Mouse (Mus musculus) neural tube, embryonic 15.5 days (tissue): ENCODE results near the gene Gprc5c. TPM values are rescaled to one million over a fixed set of nuclear protein-coding genes. Genes with fewer than 3 reads are reported as not detected.

Source experiments
- ATAC-seq: fragments of 200-750 bp; cut with Nextera tagmentation; 2 replicates; pipeline ENCODE4 v1.8.0; 2017; ENCODE audit warnings: mild to moderate bottlenecking, moderate TSS enrichment, moderate library complexity; ENCODE audit not compliant: low FRiP score
- H3K27ac ChIP-seq: fragments of 300-500 bp; sonication (generic); replicated peaks from 2 replicates; pipeline ENCODE4 v1.5.1; 2015; ENCODE audit warnings: mild to moderate bottlenecking, inconsistent platforms
- H3K27me3 ChIP-seq: fragments of 300-500 bp; sonication (generic); replicated peaks from 2 replicates; pipeline ENCODE4 v1.6.1; 2015; ENCODE audit warnings: inconsistent platforms
- H3K36me3 ChIP-seq: fragments of 300-500 bp; sonication (generic); 2 replicates; pipeline ENCODE4 v1.6.1; 2015; ENCODE audit warnings: inconsistent platforms
- H3K4me1 ChIP-seq: fragments of 300-500 bp; sonication (generic); 2 replicates; pipeline ENCODE4 v1.6.1; 2015; ENCODE audit warnings: inconsistent platforms
- H3K4me2 ChIP-seq: fragments of 300-500 bp; sonication (generic); 2 replicates; pipeline ENCODE4 v1.6.1; 2015; ENCODE audit warnings: inconsistent platforms, mild to moderate bottlenecking, moderate library complexity
- H3K4me3 ChIP-seq: fragments of 300-500 bp; sonication (generic); replicated peaks from 2 replicates; pipeline ENCODE4 v1.5.1; 2015; ENCODE audit warnings: mild to moderate bottlenecking, inconsistent platforms
- H3K9ac ChIP-seq: fragments of 300-500 bp; sonication (generic); replicated peaks from 2 replicates; pipeline ENCODE4 v1.6.1; 2015; ENCODE audit warnings: mild to moderate bottlenecking, inconsistent platforms
- H3K9me3 ChIP-seq: fragments of 300-500 bp; sonication (generic); replicated peaks from 2 replicates; pipeline ENCODE4 v1.6.1; 2016; ENCODE audit warnings: inconsistent platforms
- WGBS: fragments of 180-500 bp; shearing (Covaris S2); methylation state at CpG from one replicate; pipeline ENCODE4 v1.1.7; 2015; ENCODE audit warnings: mixed read lengths; 5-methylcytosine and 5-hydroxymethylcytosine counted together
- polyA plus RNA-seq: library from polyadenylated mRNA; unstranded; fragments of >200 nt; fragmentation: Nextera tagmentation; extraction: Ambion mirVana; gene quantifications from 2 replicates; pipeline ENCODE4 v1.2.1, GENCODE M21; 2015

The Gprc5c gene
- polyA plus RNA-seq, 1 experiment from 2014 or later = 8.8 TPM

GRCm38 (mm10) chr11:114854581-114854980, 3.6 kb downstream of the Gprc5c start:
- Histone ChIP-seq H3K9ac (no peak overlapping the region), H3K27ac (no peak overlapping the region), H3K4me2 (no peak overlapping the region), H3K36me3 (no peaks in the 10 kb centered on the region), H3K27me3 (peaks cover 48% of the 10 kb centered on the region), H3K4me1 (peaks cover 30% of the 10 kb centered on the region), H3K4me3 (no peak overlapping the region), H3K9me3 (no peaks in the 10 kb centered on the region)
- no peak for ATAC-seq
- WGBS = 80% methylated on average over 6 of the region's 6 CpGs

GRCm38 (mm10) chr11:114856125-114856524, 5.2 kb downstream of the Gprc5c start:
- Histone ChIP-seq H3K4me2 (no peak overlapping the region), H3K27ac (no peak overlapping the region), H3K27me3 (peaks cover 34% of the 10 kb centered on the region), H3K4me3 (no peak overlapping the region), H3K9ac (no peak overlapping the region), H3K36me3 (no peaks in the 10 kb centered on the region), H3K9me3 (no peaks in the 10 kb centered on the region), H3K4me1 (peaks cover 18% of the 10 kb centered on the region)
- WGBS = 89% methylated on average over 5 of the region's 5 CpGs
- ATAC-seq = no peak

- Histone ChIP-seq H3K4me3 (no peak overlapping the region), H3K9ac (no peak overlapping the region), H3K4me2 (no peak overlapping the region), H3K27ac (no peak overlapping the region), H3K27me3 (peaks cover 10% of the 10 kb centered on the region), H3K36me3 (no peaks in the 10 kb centered on the region), H3K4me1 (no peaks in the 10 kb centered on the region), H3K9me3 (no peaks in the 10 kb centered on the region)
- ATAC-seq = no peak
- 94% methylated on average over 2 of the region's 2 CpGs for WGBS
These were observed 7.7 kb downstream of the Gprc5c start for GRCm38 (mm10) chr11:114858641-114859040.

- Histone ChIP-seq H3K27me3 (no peaks in the 10 kb centered on the region), H3K9ac (no peak overlapping the region), H3K4me3 (no peak overlapping the region), H3K27ac (no peak overlapping the region), H3K36me3 (no peaks in the 10 kb centered on the region), H3K4me2 (no peak overlapping the region), H3K9me3 (no peaks in the 10 kb centered on the region), H3K4me1 (peaks cover 3% of the 10 kb centered on the region; the same call in 1 of the 2 replicates)
- 65% methylated on average over 2 of the region's 2 CpGs for WGBS
- ATAC-seq = no peak
These were observed 10.1 kb downstream of the Gprc5c start for GRCm38 (mm10) chr11:114861057-114861456.

GRCm38 (mm10) chr11:114862687-114863086, 11.7 kb downstream of the Gprc5c start:
- Histone ChIP-seq H3K4me1 (peaks cover 9% of the 10 kb centered on the region), H3K27me3 (no peaks in the 10 kb centered on the region), H3K4me3 (no peak overlapping the region), H3K36me3 (no peaks in the 10 kb centered on the region), H3K9me3 (no peaks in the 10 kb centered on the region), H3K4me2 (no peak overlapping the region), H3K9ac (no peak overlapping the region), H3K27ac (no peak overlapping the region)
- 82% methylated on average over 3 of the region's 3 CpGs for WGBS
- no peak for ATAC-seq

- Histone ChIP-seq H3K4me2 (no peak overlapping the region), H3K9ac (no peak overlapping the region), H3K27me3 (no peaks in the 10 kb centered on the region), H3K4me1 (peaks cover 9% of the 10 kb centered on the region), H3K4me3 (no peak overlapping the region), H3K9me3 (no peaks in the 10 kb centered on the region), H3K27ac (no peak overlapping the region), H3K36me3 (no peaks in the 10 kb centered on the region)
- WGBS = 93% methylated on average over 21 of the region's 21 CpGs
- no peak for ATAC-seq
These were observed 13.0 kb downstream of the Gprc5c start for GRCm38 (mm10) chr11:114863918-114864420.

- no peaks in the 10 kb centered on the region for H3K27me3 ChIP-seq
- H3K9ac ChIP-seq = no peak overlapping the region
- 73% methylated on average over 5 of the region's 5 CpGs for WGBS
- no peak overlapping the region for H3K4me3 ChIP-seq
- H3K4me2 ChIP-seq = no peak overlapping the region
- no peak overlapping the region for H3K27ac ChIP-seq
- ATAC-seq = no peak
- H3K9me3 ChIP-seq = no peaks in the 10 kb centered on the region
- H3K36me3 ChIP-seq = no peaks in the 10 kb centered on the region
- H3K4me1 ChIP-seq = peaks cover 9% of the 10 kb centered on the region
These were observed 15.0 kb downstream of the Gprc5c start for GRCm38 (mm10) chr11:114865999-114866398.

GRCm38 (mm10) chr11:114866486-114867360, 15.8 kb downstream of the Gprc5c start:
- Histone ChIP-seq H3K4me1 (peaks cover 9% of the 10 kb centered on the region), H3K9ac (no peak overlapping the region), H3K4me3 (no peak overlapping the region), H3K4me2 (no peak overlapping the region), H3K27ac (0 out of 2 replicates have a peak overlapping the region, but pooled peaks have one; percentile 28), H3K27me3 (no peaks in the 10 kb centered on the region), H3K9me3 (no peaks in the 10 kb centered on the region), H3K36me3 (no peaks in the 10 kb centered on the region)
- ATAC-seq = no peak
- 54% methylated on average over 10 of the region's 10 CpGs for WGBS

GRCm38 (mm10) chr11:114867361-114868235, 16.6 kb downstream of the Gprc5c start:
- Histone ChIP-seq H3K36me3 (no peaks in the 10 kb centered on the region), H3K27me3 (no peaks in the 10 kb centered on the region), H3K4me3 (no peak overlapping the region), H3K4me1 (peaks cover 9% of the 10 kb centered on the region), H3K4me2 (no peak overlapping the region), H3K27ac (no peak overlapping the region), H3K9ac (no peak overlapping the region), H3K9me3 (no peaks in the 10 kb centered on the region)
- 73% methylated on average over 11 of the region's 11 CpGs for WGBS
- ATAC-seq = no peak

- peaks cover 15% of the 10 kb centered on the region for H3K4me1 ChIP-seq
- H3K27me3 ChIP-seq = no peaks in the 10 kb centered on the region
- no peak for ATAC-seq
- no peak overlapping the region for H3K4me2 ChIP-seq
- no peaks in the 10 kb centered on the region for H3K36me3 ChIP-seq
- no peaks in the 10 kb centered on the region for H3K9me3 ChIP-seq
- no peak overlapping the region for H3K4me3 ChIP-seq
- 92% methylated on average over 12 of the region's 12 CpGs for WGBS
- no peak overlapping the region for H3K27ac ChIP-seq
- H3K9ac ChIP-seq = no peak overlapping the region
These were observed 17.3 kb downstream of the Gprc5c start for GRCm38 (mm10) chr11:114868280-114868679.

GRCm38 (mm10) chr11:114869787-114870186, 18.8 kb downstream of the Gprc5c start:
- H3K4me3 ChIP-seq = no peak overlapping the region
- no peaks in the 10 kb centered on the region for H3K36me3 ChIP-seq
- no peaks in the 10 kb centered on the region for H3K9me3 ChIP-seq
- 92% methylated on average over 1 of the region's 1 CpGs for WGBS
- no peak overlapping the region for H3K27ac ChIP-seq
- no peaks in the 10 kb centered on the region for H3K27me3 ChIP-seq
- no peak for ATAC-seq
- H3K4me1 ChIP-seq = peaks cover 16% of the 10 kb centered on the region
- H3K9ac ChIP-seq = no peak overlapping the region
- no peak overlapping the region for H3K4me2 ChIP-seq
